Mouse (Mus musculus): ENCODE measurements around the gene Krtap4-6.

DNA sequence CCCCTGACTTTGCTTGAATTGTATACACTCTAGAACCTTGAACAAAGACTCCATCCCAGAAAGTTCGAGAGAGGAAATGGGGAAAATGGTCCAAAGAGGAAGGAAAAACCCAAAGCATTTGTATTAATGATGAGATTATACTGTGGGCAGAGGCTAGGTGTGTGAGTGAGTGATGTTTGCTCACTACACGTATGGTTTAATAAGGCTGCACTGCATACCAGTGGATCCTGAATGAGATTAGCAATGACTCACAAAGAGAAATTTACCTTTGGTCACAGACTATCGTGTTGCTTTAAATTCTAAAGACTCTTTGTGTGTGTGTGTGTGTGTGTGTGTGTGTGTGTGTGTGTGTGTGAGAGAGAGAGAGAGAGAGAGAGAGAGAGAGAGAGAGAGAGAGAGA is 34.9 kb downstream of the Krtap4-6 start:
- TF ChIP-seq CTCF (IDR thresholded peaks at IDR 0.05; ENCODE audit: low read depth) (no peak), EP300 (IDR thresholded peaks at IDR 0.05; ENCODE audit: low read depth) (no peak)

Data from liver, postnatal 0 days (tissue).